Mouse (Mus musculus): ENCODE data around the gene Nlgn1. TPM values are rescaled to one million over a fixed set of nuclear protein-coding genes. Genes with fewer than 3 reads are reported as not detected.

The Nlgn1 gene
- total RNA-seq (2021) = not detected
- long read RNA-seq, experiment 1 = 0 reads
- long read RNA-seq, experiment 2 = 0 reads

DNA sequence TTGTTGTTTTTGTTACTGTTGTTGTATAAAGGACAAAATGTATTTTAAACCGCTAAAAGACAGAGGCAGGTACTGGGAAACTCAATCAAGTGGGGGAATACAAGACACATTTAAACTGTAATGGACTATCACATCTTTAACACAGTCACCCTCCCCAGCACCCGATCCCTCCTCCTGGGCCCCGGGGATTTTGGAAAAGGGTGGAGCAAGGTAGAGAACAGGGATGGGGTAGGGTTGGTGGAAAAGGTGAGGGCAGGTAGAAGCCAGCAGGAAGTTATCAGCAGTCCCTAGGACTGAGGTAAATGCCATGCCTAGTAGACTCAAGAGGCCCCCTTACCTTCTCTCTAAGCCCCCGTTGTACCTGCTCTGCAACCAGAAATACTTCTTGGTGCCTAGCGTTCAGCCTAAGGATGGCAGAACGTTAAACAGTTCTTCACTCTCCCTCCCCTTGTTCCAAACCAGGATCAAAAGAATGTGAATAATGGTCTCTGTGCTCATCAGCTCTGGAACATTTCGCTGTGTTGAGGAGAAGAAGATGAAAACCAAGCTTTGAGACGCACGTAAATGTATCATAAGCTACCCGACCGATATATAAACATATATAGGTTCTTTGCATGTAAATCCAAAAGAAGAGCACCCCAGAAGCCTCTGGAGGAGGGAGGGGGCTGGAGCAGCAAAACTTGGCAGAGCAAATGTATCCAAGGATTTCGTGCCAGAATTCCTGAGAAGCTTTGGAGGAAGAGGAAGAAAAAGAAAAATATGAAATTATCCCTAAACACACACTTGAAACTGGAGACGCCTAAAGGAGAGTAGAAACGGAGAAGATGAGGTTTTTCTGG lies at the start of gene Nlgn1:
Gene Nlgn1 (minus strand): TSS at position 61 of the 839 bp plus-strand sequence.
- no peak for DNase-seq

DNA sequence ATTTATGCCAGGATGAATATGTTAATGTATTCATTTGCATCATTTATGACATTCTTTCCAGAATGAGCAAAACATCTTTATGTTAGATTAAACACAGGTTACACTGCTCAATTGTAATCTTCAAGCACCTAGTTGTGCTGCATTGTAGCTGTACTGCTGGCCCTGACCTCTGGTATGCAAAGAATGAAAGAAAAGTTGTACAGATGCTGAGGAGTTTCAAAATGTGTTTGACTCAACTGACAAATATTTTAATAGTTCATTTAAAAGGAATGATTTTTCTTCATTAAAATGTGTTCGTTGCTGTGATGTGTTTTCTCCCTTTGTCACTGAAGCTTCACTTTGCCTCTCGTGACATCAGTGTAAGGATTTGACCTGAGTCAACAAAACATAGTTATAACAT lies 46.0 kb upstream of the Nlgn1 start:
- no peak for DNase-seq

GRCm38 (mm10) chr3:26355082-26355481 lies 22.8 kb upstream of the Nlgn1 start:
- no peak for DNase-seq

DNA sequence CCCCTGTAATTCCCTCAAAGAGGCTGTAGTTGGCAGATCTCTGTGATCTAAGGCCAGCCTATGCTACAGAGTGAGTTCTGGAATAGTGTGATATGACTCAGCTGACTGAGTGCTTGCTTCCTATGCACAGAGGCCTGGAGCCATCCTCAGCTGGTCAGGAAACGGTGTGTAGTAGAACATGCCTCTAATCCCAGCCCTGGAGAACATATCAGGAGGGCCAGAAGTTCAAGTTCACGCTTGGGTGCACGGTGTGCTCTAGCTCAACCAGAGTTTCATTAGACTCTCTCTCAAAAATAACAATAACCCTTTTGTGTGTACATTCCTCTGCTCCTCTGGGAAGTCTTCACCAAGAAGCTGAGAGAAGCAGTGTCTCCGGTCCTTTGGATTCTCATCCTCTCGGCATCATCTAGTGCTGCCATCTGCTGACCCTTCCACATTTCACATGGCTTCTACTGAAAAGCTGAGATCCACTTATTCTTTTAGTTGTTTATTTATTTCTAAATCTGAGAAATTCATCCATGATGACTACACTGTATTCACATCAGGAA lies 22.3 kb upstream of the Nlgn1 start:
- DNase-seq = no peak

DNA sequence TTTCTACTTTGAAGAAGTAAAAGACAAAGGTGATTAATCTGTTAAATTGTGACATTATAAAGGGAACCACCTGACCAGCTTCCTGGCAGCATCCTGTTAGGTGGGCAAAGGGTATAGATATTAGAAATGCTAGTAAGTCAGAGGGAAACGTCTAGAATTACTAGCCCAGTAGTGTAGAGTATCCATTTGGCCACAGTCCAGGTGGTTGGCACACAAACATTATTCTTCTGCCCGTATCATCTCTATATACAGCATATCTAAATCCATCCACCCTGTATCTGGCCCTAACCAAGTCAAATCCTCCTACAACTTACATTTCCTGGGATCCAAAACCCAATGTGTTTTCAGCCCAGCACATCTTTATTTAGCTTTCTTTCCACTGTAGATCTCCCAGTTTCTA lies 5.2 kb upstream of the Nlgn1 start:
- no peak for DNase-seq

GRCm38 (mm10) chr3:26333239-26333811 lies 1.1 kb upstream of the Nlgn1 start:
- DNase-seq = no peak

- DNase-seq = no peak
Measured at GRCm38 (mm10) chr3:26331177-26332061, 841 bp downstream of the Nlgn1 start.

- no peak for DNase-seq
Measured at GRCm38 (mm10) chr3:26330863-26331176, 1.4 kb downstream of the Nlgn1 start.

DNA sequence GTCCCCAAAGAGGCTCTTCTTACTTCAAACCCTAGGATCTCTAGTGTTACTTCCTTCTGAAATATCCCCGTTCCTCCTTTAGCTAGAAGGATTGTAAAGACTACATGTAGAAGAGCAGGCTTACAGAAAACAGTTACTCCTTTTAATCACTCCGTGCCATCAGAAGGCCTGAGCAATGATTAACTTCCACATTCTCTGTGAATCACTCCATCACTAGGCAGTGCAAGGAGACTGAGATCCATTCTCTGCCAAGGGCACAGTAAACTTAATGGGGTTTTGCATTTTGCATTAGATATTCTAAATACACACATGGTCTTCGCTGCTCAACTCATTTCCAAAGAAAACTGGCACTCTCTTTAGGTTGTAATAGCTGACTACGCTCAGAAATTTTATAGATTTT lies 2.2 kb downstream of the Nlgn1 start:
- DNase-seq = no peak

DNA sequence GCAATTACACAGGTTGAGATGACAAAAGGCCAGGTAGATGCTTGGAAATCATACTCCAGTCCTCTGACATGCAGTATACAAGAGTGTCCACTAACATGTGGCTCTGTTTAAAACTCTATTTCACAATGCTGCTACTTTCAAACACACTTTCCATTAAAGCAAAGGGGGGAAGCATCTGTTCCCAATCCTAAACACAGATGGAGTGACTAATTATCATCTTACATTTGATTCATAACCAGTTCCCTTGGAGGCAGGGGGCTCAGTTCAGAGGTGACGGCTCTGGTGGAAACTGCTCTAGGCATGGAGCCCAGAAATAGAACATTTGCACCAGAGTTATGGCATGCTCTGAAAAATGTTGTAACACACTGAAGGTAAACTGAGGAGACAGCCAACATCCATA lies 7.8 kb downstream of the Nlgn1 start:
- DNase-seq = no peak

DNA sequence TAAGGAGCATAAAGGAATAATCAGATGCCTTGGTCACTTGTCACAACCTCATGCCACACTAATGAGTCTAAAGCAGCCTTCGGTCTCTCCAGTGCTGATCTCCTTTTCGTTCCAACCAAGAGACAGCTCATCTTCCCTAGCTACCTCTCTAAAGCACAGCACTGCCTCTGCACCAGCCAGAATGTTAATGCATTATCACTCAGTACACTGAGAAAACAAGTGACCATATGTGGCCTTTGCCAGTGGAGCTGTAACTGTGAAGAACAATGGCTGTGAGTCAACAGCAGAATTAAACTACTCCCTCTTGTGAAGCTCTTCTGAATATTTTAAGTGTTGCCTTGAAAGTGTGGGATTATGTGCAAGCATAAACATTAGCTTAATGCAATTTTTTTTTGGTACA lies 14.9 kb downstream of the Nlgn1 start:
- DNase-seq = no peak

DNA sequence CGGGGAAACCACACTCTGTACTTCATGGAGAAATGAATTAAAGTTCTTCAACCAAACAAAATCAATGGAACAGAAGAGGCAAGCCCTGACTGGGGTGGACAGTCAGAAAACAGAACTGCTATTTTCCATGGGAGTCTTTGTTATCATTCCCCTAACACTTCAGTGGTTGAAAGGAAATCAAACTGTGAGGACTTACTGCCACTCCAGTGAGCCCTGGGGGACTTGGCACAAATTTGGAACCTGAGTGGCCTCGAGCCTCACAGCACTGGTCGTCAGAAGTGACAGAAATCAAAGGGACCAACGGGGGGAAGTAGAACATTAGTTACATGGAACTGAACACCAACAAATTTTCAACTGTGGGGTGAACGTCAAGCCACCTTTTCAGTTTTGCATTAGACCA lies 34.4 kb downstream of the Nlgn1 start:
- no peak for DNase-seq

- no peak for DNase-seq
Measured at GRCm38 (mm10) chr3:26270894-26271795, 61.1 kb downstream of the Nlgn1 start.

DNA sequence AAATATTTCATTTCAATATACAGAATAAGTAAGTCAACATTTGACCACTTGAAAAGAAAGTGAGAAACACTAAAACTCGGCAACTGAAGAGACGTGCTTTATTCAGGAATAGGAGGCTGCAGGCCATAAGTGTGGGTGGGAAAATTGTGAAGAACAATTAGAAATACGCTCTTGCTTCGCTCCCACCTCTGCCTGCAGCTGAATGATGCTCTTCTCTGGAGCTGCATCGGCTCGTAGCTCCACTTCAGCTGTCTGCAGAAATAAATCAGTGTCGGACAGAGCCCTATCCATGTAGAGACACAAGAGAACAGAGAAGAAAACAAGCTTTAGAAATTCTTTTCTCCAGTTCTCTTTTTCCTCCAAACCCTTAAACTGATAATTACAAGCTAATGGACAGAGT lies 85.7 kb downstream of the Nlgn1 start:
- no peak for DNase-seq

DNA sequence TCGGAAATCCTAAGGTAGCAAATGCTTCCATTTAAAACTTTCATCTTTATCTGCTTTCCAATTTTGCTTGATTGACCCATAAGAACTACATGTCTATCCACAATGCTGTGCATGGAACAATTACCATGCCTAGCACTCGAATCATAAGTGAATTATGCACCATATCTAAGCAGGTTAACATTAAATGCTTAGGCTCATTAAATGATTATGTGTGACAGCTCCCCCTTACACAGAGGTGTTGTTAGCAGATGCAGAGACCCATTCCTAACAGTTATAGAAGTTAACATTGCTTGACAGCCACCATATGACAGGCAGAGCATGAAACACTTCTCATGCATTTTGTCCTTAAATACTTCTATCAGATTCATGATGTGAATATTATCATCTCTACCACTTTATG lies 89.0 kb downstream of the Nlgn1 start:
- DNase-seq = no peak

- DNase-seq = no peak
Measured at GRCm38 (mm10) chr3:26230006-26230405, 102.3 kb downstream of the Nlgn1 start.

GRCm38 (mm10) chr3:26228827-26229226 lies 103.4 kb downstream of the Nlgn1 start:
- DNase-seq = no peak

DNA sequence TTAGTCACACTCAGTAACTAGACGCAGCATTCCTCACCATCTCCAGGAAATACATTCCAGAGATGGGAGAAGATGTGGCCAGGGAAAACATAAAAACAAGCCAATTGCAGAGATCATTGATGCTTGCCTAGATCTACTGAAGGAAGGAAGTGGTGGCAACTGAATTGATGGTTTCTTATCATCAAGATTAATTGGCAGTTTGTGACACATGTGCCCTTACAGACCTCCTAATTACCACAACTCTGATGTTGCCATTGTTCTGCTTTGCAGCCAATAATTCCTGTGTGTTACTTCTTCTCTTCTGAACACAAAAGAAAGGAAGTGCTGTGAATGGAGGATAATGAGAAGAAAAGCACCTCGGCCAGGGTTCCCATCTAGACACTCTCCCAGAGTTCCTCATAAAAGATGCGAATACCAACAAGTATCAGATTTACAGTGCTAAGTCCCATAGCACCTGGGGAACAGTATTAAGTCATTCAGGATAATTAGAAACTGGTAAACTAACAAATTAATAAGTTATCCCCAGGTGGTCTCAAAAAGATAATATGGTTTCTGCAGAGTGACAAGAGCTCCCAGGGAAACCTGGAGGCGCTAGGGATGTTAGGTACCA lies 104.0 kb downstream of the Nlgn1 start:
- no peak for DNase-seq

DNA sequence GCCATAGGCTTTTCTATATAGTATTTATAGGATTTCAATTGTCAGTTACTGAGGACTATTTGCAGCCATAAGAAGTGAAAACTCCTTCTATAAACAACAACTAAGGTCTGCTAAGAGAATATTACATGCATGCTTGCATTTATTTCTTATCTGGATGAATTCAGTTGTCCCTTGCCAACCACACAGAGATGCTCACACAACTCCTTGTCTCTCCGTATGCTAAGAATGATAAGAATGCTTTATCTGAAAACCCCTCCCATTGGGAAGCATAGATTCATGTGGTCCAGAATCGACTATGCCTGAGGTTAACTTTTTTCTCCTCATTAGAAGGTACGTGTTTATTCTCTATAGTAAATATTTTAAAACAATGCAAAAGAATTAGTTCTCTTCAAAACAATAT lies 108.8 kb downstream of the Nlgn1 start:
- no peak for DNase-seq

- no peak for DNase-seq
Measured at GRCm38 (mm10) chr3:26216231-26216630, 116.0 kb downstream of the Nlgn1 start.

- no peak for DNase-seq
Measured at GRCm38 (mm10) chr3:26202702-26203101, 129.6 kb downstream of the Nlgn1 start.

All from heart, adult 18-20 months (tissue).